Mouse (Mus musculus) left cerebral cortex, postnatal 4 days (tissue): ENCODE measurements around the gene Dlg2. TPM values are rescaled to one million over a fixed set of nuclear protein-coding genes. Genes with fewer than 3 reads are reported as not detected.

Experiments
- DNase-seq: peaks from one replicate; pipeline ENCODE4 v3.0.0-alpha.2; 2022
- intact Hi-C: fragments of 180-260 bp; cut with DNase I; formaldehyde crosslinking; loops from one replicate; pipeline ENCODE4 v1.15.1; 2025
- total RNA-seq, 2 experiments: library from RNA; stranded (reverse); gene quantifications; 2 replicates each; pipeline ENCODE4 v1.2.3; 2021

Dlg2 gene
- total RNA-seq, 2 experiments from 2014 or later: 316 to 332 TPM

GRCm38 (mm10) chr7:91086071-91086470 is 609.6 kb downstream of the Dlg2 start:
- intact Hi-C loops: no loop called here
- DNase-seq: no peak

- no peak for DNase-seq
- intact Hi-C loops: no loop called here
These were observed 612.9 kb downstream of the Dlg2 start for GRCm38 (mm10) chr7:91089211-91089930.

GRCm38 (mm10) chr7:91090317-91090829 is 613.9 kb downstream of the Dlg2 start:
- DNase-seq: no peak
- intact Hi-C loops: loop anchor here (5.0 to 10.0 kb wide), 2 partner anchors 124 to 342 kb away; no protein-coding TSS in a partner anchor

- intact Hi-C loops: loop anchor here (5.0 to 10.0 kb wide), 2 partner anchors 124 to 341 kb away; no protein-coding TSS in a partner anchor
- no peak for DNase-seq
These were observed 614.6 kb downstream of the Dlg2 start for GRCm38 (mm10) chr7:91090830-91091683.

GRCm38 (mm10) chr7:91096467-91096866 is 620.0 kb downstream of the Dlg2 start:
- DNase-seq: no peak
- intact Hi-C loops: loop anchor here (10.0 kb wide), 1 partner anchor 118 kb away; no protein-coding TSS in a partner anchor

GRCm38 (mm10) chr7:91098521-91098920 is 622.0 kb downstream of the Dlg2 start:
- DNase-seq: no peak
- intact Hi-C loops: loop anchor here (10.0 kb wide), 1 partner anchor 116 kb away; no protein-coding TSS in a partner anchor

GRCm38 (mm10) chr7:91109575-91109974 is 633.1 kb downstream of the Dlg2 start:
- intact Hi-C loops: no loop called here
- DNase-seq: no peak

- no peak for DNase-seq
- intact Hi-C loops: no loop called here
These were observed 655.7 kb downstream of the Dlg2 start for GRCm38 (mm10) chr7:91132128-91132527.

- intact Hi-C loops: no loop called here
- no peak for DNase-seq
These were observed 677.6 kb downstream of the Dlg2 start for GRCm38 (mm10) chr7:91154096-91154495.

GRCm38 (mm10) chr7:91159144-91159543 is 682.7 kb downstream of the Dlg2 start:
- intact Hi-C loops: no loop called here
- DNase-seq: no peak

GRCm38 (mm10) chr7:91161643-91162175 is 685.2 kb downstream of the Dlg2 start:
- intact Hi-C loops: no loop called here

GRCm38 (mm10) chr7:91173560-91173959 is 697.1 kb downstream of the Dlg2 start:
- DNase-seq: no peak
- intact Hi-C loops: no loop called here

More at GRCm38 (mm10) chr7:91161643-91162175, 685.2 kb downstream of the Dlg2 start:
- DNase-seq: no peak

GRCm38 (mm10) chr7:91188211-91188610 is 711.7 kb downstream of the Dlg2 start:
- DNase-seq: no peak
- intact Hi-C loops: no loop called here

GRCm38 (mm10) chr7:91199372-91199771 is 722.9 kb downstream of the Dlg2 start:
- intact Hi-C loops: no loop called here
- DNase-seq: no peak

- no peak for DNase-seq
- intact Hi-C loops: no loop called here
These were observed 731.8 kb downstream of the Dlg2 start for GRCm38 (mm10) chr7:91208083-91208852.

- intact Hi-C loops: no loop called here
- no peak for DNase-seq
These were observed 732.5 kb downstream of the Dlg2 start for GRCm38 (mm10) chr7:91208973-91209372.

- intact Hi-C loops: loop anchor here (10.0 kb wide), 1 partner anchor 117 kb away; no protein-coding TSS in a partner anchor
- DNase-seq: no peak
These were observed 735.8 kb downstream of the Dlg2 start for GRCm38 (mm10) chr7:91212236-91212635.

GRCm38 (mm10) chr7:91214921-91215320 is 738.4 kb downstream of the Dlg2 start:
- intact Hi-C loops: loop anchor here (10.0 kb wide), 1 partner anchor 120 kb away; no protein-coding TSS in a partner anchor

GRCm38 (mm10) chr7:91218321-91218987 is 742.0 kb downstream of the Dlg2 start:
- DNase-seq: no peak
- intact Hi-C loops: loop anchor here (10.0 kb wide), 1 partner anchor 124 kb away; no protein-coding TSS in a partner anchor

More at GRCm38 (mm10) chr7:91214921-91215320, 738.4 kb downstream of the Dlg2 start:
- DNase-seq: no peak
